Mouse (Mus musculus): ENCODE measurements around the gene Pnrc1. TPM values are rescaled to one million over a fixed set of nuclear protein-coding genes. Genes with fewer than 3 reads are reported as not detected.

Gene Pnrc1
- polyA plus RNA-seq, 1 experiment: 40.4 TPM

- DNase-seq (ENCODE audit: low spot score): no peak
Measured at GRCm38 (mm10) chr4:33270386-33271314, 19.3 kb downstream of the Pnrc1 start.

- no peak for DNase-seq (ENCODE audit: low spot score)
Measured at GRCm38 (mm10) chr4:33264979-33265726, 24.8 kb downstream of the Pnrc1 start.

- DNase-seq (ENCODE audit: low spot score): no peak
Measured at GRCm38 (mm10) chr4:33262897-33263296, 27.1 kb downstream of the Pnrc1 start.

GRCm38 (mm10) chr4:33261311-33261753 is 28.6 kb downstream of the Pnrc1 start:
- peak; percentile 64 for DNase-seq (ENCODE audit: low spot score)

GRCm38 (mm10) chr4:33260311-33260710 is 29.7 kb downstream of the Pnrc1 start:
- no peak for DNase-seq (ENCODE audit: low spot score)

- DNase-seq (ENCODE audit: low spot score): no peak
Measured at GRCm38 (mm10) chr4:33257263-33257964, 32.5 kb downstream of the Pnrc1 start.

GRCm38 (mm10) chr4:33254706-33255105 is 35.3 kb downstream of the Pnrc1 start:
- DNase-seq (ENCODE audit: low spot score): no peak

- DNase-seq (ENCODE audit: low spot score): no peak
Measured at GRCm38 (mm10) chr4:33250867-33251266, 39.1 kb downstream of the Pnrc1 start.

- no peak for DNase-seq (ENCODE audit: low spot score)
Measured at GRCm38 (mm10) chr4:33249716-33250230, 40.2 kb downstream of the Pnrc1 start.

GRCm38 (mm10) chr4:33248915-33249314 is 41.0 kb downstream of the Pnrc1 start:
- no peak for DNase-seq (ENCODE audit: low spot score)

GRCm38 (mm10) chr4:33248062-33248889 is 41.7 kb downstream of the Pnrc1 start:
- DNase-seq (ENCODE audit: low spot score): peak; percentile 99

GRCm38 (mm10) chr4:33247479-33248053 is 42.4 kb downstream of the Pnrc1 start:
- peak; percentile 99 for DNase-seq (ENCODE audit: low spot score)

GRCm38 (mm10) chr4:33245853-33246395 is 44.0 kb downstream of the Pnrc1 start:
- DNase-seq (ENCODE audit: low spot score): no peak

- DNase-seq (ENCODE audit: low spot score): no peak
Measured at GRCm38 (mm10) chr4:33243921-33244320, 46.0 kb downstream of the Pnrc1 start.

GRCm38 (mm10) chr4:33243016-33243758 is 46.8 kb downstream of the Pnrc1 start:
- no peak for DNase-seq (ENCODE audit: low spot score)

GRCm38 (mm10) chr4:33242536-33242935 is 47.4 kb downstream of the Pnrc1 start:
- DNase-seq (ENCODE audit: low spot score): no peak

- DNase-seq (ENCODE audit: low spot score): no peak
Measured at GRCm38 (mm10) chr4:33230881-33231280, 59.1 kb downstream of the Pnrc1 start.

- no peak for DNase-seq (ENCODE audit: low spot score)
Measured at GRCm38 (mm10) chr4:33229639-33230038, 60.3 kb downstream of the Pnrc1 start.

- no peak for DNase-seq (ENCODE audit: low spot score)
Measured at GRCm38 (mm10) chr4:33227164-33227563, 62.8 kb downstream of the Pnrc1 start.
